Mouse (Mus musculus) ES-E14 (cell line): ENCODE measurements around the gene Ercc4. TPM values are rescaled to one million over a fixed set of nuclear protein-coding genes. Genes with fewer than 3 reads are reported as not detected.

Source experiments
- DNase-seq: peaks from one replicate; pipeline ENCODE4 v3.0.0-alpha.2; 2013; ENCODE audit warnings: low read depth, low spot score
- H3K27ac ChIP-seq: 2 replicates; pipeline ENCODE4 v1.5.1; 2012; ENCODE audit warnings: low read depth, mild to moderate bottlenecking, low read length, moderate library complexity, mixed read lengths; ENCODE audit not compliant: poor library complexity, insufficient read depth, severe bottlenecking
- H3K36me3 ChIP-seq: 2 replicates; pipeline ENCODE4 v1.6.1; 2012; ENCODE audit warnings: mild to moderate bottlenecking, low read length, moderate library complexity, mixed read lengths; ENCODE audit not compliant: control insufficient read depth, poor library complexity, insufficient read depth, severe bottlenecking
- H3K4me1 ChIP-seq, 2 experiments: fragments of 150-350 bp in 1 of 2; sonication (generic) in 1 of 2; 2 replicates each; pipeline ENCODE4 v1.6.1; 2012; ENCODE audit warnings: low read length in 2 of 2, mild to moderate bottlenecking in 1 of 2, mixed read lengths in 1 of 2; ENCODE audit not compliant: control insufficient read depth in 2 of 2, insufficient read depth in 2 of 2, poor library complexity in 1 of 2
- H3K4me3 ChIP-seq, 2 experiments: fragments of 150-350 bp in 1 of 2; sonication (generic) in 1 of 2; 2 replicates each; pipeline ENCODE4 v1.5.1; 2012; ENCODE audit warnings: low read length in 2 of 2, low read depth in 1 of 2, mild to moderate bottlenecking in 1 of 2, mixed read lengths in 1 of 2; ENCODE audit not compliant: insufficient read depth in 1 of 2, poor library complexity in 1 of 2, severe bottlenecking in 1 of 2
- H3K9ac ChIP-seq: 2 replicates; pipeline ENCODE4 v1.6.1; 2012; ENCODE audit warnings: low read depth, mild to moderate bottlenecking, low read length, mixed read lengths; ENCODE audit not compliant: poor library complexity, insufficient read depth, severe bottlenecking
- H3K9me3 ChIP-seq: fragments of 150-350 bp; sonication (generic); 2 replicates; pipeline ENCODE4 v1.6.1; 2012; ENCODE audit warnings: low read depth, mild to moderate bottlenecking, low read length; ENCODE audit not compliant: control insufficient read depth, insufficient read depth
- CHD2 ChIP-seq: IDR thresholded peaks from 2 replicates; pipeline ENCODE4 v1.6.1; 2014; ENCODE audit warnings: mild to moderate bottlenecking, low read depth, low read length, inconsistent platforms
- HCFC1 ChIP-seq: IDR thresholded peaks from 2 replicates; pipeline ENCODE4 v1.6.1; 2012; ENCODE audit warnings: low read length, inconsistent platforms, borderline replicate concordance; ENCODE audit not compliant: insufficient read depth
- MAFK ChIP-seq: IDR thresholded peaks from 2 replicates; pipeline ENCODE4 v1.6.1; 2014; ENCODE audit warnings: mild to moderate bottlenecking, low read depth, low read length, inconsistent platforms; ENCODE audit not compliant: insufficient read depth
- ZC3H11A ChIP-seq: IDR thresholded peaks from 2 replicates; pipeline ENCODE4 v1.6.1; 2012; ENCODE audit warnings: low read depth, mild to moderate bottlenecking, inconsistent platforms, low read length, borderline replicate concordance
- ZNF384 ChIP-seq: IDR thresholded peaks from 2 replicates; pipeline ENCODE4 v1.6.1; 2012; ENCODE audit warnings: low read depth, low read length, inconsistent platforms
- in situ Hi-C, 2 experiments: fragments of 600-800 bp; cut with MboI; formaldehyde crosslinking; loops; one replicate each; pipeline ENCODE4 v1.15.1; 2025; ENCODE audit warnings: low sequenced_read_pairs in 2 of 2, inconsistent platforms in 1 of 2; ENCODE audit not compliant: unreplicated experiment in 2 of 2
- total RNA-seq: library from RNA; depleted of rRNA; stranded (reverse); fragments of 300-350 nt; gene quantifications from 2 replicates; pipeline ENCODE4 v1.2.3, GENCODE M21; 2012

Gene Ercc4
- total RNA-seq, 1 experiment = 18.2 TPM

DNA sequence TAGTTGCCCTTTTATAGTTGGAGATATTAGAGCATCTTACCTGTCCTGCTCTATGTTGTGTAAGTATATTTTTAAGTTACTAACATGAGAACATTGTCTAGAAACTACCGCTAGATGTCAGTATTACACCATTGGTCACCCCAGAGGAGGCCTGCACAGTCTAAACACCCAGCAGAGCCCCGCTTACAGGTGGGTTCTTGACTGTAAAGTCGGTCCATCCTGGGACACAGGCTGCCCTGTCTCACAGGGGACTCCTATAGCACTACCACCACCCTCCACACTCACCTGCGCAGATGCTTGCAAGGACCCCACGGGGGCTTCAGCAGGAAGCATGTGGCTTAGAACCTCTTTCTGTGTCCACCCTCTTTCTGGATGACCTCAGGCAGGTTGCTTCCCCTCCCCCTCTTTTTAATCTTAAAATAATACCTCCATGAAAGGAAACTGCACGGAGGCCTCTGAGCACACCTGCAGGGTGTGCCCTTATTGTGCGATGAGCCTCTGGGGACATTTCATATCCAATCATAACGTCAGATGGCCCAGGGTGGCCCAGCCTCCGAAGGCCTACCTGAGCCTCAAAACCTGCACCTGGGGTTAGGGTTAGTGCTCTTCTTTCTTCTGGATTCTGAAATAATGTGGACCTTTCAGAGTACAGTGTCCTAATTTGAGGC, 7.9 kb downstream of the Ercc4 start:
- TF ChIP-seq ZNF384 (0 out of 2 replicates have a peak, but pooled peaks have one; percentile 41), ZC3H11A (peak; percentile 91), CHD2 (no peak)
- peak overlapping the region; percentile 92 for H3K27ac ChIP-seq
- no peak for DNase-seq
- in situ Hi-C loops = no loop called here
- H3K4me1 ChIP-seq = peaks cover 0 to 11% of the 10 kb centered on the region in 2 experiments; a peak in 2 of 4 replicates
- H3K36me3 ChIP-seq = peaks cover 27% of the 10 kb centered on the region
- peak overlapping the region; percentile 78 for H3K9ac ChIP-seq
- H3K4me3 ChIP-seq = peak overlapping the region in 1 of 2 experiments; percentile 33; a peak in 2 of 4 replicates
- no peaks in the 10 kb centered on the region for H3K9me3 ChIP-seq

DNA sequence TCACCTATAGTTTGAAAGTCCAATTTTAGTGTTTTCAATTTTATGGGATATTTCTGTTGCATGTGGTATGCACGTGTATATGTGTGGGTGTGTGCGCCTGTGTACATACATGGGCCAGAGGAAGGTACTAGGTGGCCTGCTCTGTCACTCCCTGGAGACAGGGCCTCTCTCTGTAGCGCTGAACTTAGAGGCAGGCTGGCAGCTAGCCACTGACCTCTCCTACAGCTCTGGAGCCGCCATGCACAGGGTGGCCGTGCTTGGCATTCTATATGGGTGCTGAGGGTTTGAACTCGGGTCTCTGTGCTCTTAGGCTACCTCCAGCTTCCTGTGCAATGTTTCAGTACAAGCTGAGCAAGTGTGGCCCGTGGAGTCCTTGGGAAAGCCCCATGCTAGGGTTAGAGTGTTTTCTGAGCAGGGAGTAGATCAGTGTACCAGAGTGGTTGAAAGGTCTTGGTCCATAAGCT, 8.5 kb downstream of the Ercc4 start:
- in situ Hi-C loops = no loop called here
- Histone ChIP-seq H3K9me3 (no peaks in the 10 kb centered on the region), H3K27ac (peak overlapping the region; percentile 92), H3K9ac (peak overlapping the region; percentile 15; the same call in 1 of the 2 replicates), H3K4me3 (no peak overlapping the region), H3K36me3 (peaks cover 30% of the 10 kb centered on the region), H3K4me1 (peaks cover 0 to 11% of the 10 kb centered on the region in 2 experiments; a peak in 2 of 4 replicates)
- TF ChIP-seq ZC3H11A (no peak), HCFC1 (no peak), ZNF384 (no peak), CHD2 (no peak), MAFK (no peak)
- no peak for DNase-seq

GRCm38 (mm10) chr16:13118754-13119294, 9.3 kb downstream of the Ercc4 start:
- H3K4me1 ChIP-seq = peaks cover 0 to 11% of the 10 kb centered on the region in 2 experiments; a peak in 2 of 4 replicates
- H3K36me3 ChIP-seq = peaks cover 24% of the 10 kb centered on the region
- TF ChIP-seq HCFC1 (no peak), ZNF384 (peak; percentile 93), MAFK (peak; percentile 72; the same call in 1 of the 2 replicates)
- no peak for DNase-seq
- H3K4me3 ChIP-seq = no peak overlapping the region
- peak overlapping the region; percentile 4; the same call in 1 of the 2 replicates for H3K9ac ChIP-seq
- H3K27ac ChIP-seq = peak overlapping the region; percentile 92
- H3K9me3 ChIP-seq = no peaks in the 10 kb centered on the region
- in situ Hi-C loops = no loop called here

DNA sequence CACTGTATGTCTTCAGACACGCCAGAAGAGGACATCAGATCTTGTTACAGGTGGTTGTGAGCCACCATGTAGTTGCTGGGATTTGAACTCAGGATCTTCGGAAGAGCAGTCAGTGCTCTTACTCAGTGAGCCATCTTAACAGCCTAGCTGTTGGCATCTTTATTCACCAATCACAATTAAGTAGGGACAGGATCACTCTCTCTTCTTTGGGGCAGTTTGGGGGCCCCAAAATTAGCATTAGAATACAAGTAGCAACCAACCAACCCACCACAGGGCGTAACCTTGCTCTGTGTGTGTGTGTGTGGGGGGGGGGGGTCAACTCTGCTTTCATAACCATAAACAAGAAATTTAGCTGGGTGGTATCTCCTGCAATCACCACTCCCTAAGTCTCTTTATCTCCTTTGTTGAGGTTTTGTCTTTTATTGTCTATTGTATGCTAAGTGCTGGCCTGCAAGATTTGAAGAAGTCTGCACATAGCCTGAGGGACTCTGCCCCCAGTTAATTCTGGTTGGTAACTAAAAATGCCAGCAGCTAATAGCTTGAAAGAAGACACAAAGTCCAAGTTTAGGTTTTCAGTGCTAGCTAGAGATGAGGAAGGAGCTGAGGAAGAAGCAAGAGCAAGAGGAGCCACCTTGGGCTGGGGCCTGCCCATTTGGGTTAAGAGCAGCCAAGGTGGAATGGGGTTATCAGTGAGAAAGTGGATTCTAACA, 10.3 kb downstream of the Ercc4 start:
- H3K9ac ChIP-seq = no peak overlapping the region
- no peaks in the 10 kb centered on the region for H3K9me3 ChIP-seq
- H3K4me1 ChIP-seq = peaks cover 0 to 11% of the 10 kb centered on the region in 2 experiments; a peak in 2 of 4 replicates
- no peak overlapping the region for H3K4me3 ChIP-seq
- H3K36me3 ChIP-seq = peaks cover 26% of the 10 kb centered on the region
- DNase-seq = no peak
- in situ Hi-C loops = no loop called here
- peak overlapping the region; percentile 92; the same call in 1 of the 2 replicates for H3K27ac ChIP-seq
- no peak for TF ChIP-seq ZC3H11A
- TF ChIP-seq ZNF384 = no peak
- TF ChIP-seq HCFC1 = no peak
- TF ChIP-seq CHD2 = no peak
- no peak for TF ChIP-seq MAFK
